Mouse (Mus musculus): ENCODE measurements around the gene Osbp2.

The Osbp2 gene

DNA sequence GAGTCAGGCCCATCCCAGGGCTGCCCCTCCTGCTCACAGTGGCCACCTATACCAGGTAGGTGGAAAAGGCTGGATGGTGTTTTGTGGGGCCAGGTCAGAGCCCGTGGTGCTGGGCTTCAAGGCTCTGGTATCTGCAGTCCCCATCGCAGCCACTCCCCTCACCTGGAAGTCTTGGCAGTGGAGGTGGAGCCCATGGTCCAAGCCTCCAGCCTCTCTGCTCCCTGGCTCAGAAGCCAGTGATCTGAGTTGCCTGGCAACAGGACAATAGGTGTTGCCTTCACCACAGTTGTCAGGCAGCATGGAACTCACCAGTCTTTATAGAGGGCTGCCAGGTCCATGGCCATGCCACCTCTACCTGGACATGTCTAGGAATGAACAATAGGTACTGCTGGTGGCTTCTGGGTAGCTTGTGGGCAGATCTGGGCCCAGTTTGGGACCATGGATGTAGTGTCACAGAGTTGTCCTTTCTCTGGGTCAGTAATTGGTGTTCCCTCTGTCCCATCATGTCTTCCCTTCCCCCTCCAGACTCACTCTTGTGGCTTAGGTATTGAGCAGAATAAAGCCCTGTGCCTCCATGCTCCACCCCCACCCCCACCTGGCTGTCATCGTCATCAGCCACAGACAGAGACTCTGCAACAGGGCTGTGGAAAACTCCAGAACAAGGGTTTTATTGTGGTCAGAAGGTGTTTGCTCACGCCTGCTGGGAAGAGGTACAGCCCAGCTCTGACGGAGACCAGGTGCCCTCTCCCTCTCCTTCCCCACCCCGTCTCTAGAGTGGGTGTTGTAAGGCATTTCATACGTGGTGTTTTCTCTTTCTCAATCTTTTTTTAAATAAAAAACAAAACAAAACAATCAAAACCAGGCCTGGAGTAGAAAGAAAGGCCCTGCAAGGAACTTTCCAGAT lies 160.4 kb downstream of the Osbp2 start:
- no peak for DNase-seq (ENCODE audit: low spot score in 2 of 2)

- DNase-seq (ENCODE audit: low spot score in 2 of 2): no peak
These were observed 166.3 kb downstream of the Osbp2 start for GRCm38 (mm10) chr11:3697441-3697840.

DNA sequence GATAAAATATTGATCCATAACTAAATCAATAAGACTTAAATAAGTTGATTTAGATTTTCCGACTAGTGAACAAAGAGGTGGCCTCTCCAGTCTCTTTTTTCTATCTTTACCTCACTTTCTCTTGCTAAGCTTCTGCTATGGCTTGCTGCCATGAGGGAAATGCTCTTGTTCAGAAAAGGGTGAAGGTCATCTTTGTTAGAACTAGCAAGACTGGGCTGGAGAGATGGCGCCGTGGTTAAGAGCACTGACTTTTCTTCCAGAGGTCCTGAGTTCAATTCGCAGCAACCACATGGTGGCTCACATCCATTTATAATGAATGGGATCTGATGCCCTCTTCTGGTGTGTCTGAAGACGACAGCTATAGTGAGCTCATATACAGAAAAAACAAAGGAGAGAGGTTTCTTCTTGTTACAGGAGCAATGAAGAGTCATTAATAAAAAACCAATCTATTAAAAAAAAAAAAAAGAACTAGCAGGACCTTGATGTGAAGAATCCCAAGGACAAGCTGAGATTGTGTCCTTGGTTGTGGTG lies 167.6 kb downstream of the Osbp2 start:
- no peak for DNase-seq (ENCODE audit: low spot score in 2 of 2)

DNA sequence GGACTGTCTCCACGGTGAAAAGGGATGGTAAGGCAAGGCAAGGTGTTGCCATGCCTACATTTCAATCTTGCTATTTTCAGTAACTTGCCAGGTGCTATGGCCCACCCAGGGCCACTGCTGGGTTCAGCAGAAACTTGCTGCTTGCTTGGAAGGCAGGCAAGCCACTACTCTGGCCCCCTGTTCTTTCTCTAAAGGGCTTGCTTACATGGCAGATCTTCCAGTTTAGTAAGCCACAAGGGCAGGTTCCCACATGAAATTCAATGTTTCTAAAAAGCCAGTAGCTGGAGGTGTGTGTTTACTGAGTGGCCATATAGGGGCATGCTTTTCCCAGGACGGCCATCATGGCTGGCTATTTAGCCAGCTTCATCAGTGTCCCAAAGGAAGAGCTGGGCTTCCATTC lies 172.0 kb downstream of the Osbp2 start:
- DNase-seq (ENCODE audit: low spot score in 2 of 2): no peak

DNA sequence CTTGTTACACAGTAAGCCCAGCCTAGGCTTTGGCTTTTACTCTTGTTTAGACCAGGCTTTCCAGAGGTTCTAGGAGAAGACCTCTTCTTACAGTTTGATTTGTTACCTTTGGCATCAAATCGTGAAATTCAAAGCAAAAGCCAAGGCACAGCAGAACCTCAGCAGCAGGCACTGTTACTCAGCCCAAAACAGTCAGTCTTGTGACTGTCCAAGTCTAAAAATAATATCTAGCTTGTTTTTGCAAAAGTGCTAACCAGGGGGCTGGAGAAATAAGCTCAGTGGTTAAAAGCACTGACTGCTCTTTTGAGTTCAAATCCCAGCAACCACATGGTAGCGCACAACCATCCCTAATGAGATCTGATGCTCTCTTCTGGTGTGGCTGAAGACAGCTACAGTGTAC lies 176.8 kb downstream of the Osbp2 start:
- no peak for DNase-seq (ENCODE audit: low spot score in 2 of 2)

GRCm38 (mm10) chr11:3686318-3686717 lies 177.4 kb downstream of the Osbp2 start:
- DNase-seq (ENCODE audit: low spot score in 2 of 2): no peak

DNA sequence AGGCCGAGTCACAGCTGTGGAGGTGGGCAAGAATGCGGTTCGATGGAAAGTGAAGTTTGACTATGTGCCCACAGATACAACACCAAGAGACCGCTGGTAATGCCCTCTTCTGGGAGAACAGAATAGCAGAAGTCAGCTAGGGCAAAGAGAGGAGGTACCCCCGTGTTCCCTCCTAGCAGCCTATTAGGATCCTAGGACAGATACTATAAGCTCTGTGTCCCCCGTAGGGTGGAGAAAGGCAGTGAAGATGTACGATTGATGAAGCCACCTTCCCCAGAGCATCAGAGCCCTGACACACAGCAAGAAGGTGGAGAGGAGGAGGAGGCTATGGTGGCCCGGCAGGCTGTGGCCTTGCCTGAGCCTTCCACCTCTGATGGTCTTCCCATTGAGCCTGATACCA lies 178.3 kb downstream of the Osbp2 start:
- no peak for DNase-seq (ENCODE audit: low spot score in 2 of 2)

GRCm38 (mm10) chr11:3684723-3685430 lies 178.8 kb downstream of the Osbp2 start:
- DNase-seq (ENCODE audit: low spot score in 2 of 2): no peak

DNA sequence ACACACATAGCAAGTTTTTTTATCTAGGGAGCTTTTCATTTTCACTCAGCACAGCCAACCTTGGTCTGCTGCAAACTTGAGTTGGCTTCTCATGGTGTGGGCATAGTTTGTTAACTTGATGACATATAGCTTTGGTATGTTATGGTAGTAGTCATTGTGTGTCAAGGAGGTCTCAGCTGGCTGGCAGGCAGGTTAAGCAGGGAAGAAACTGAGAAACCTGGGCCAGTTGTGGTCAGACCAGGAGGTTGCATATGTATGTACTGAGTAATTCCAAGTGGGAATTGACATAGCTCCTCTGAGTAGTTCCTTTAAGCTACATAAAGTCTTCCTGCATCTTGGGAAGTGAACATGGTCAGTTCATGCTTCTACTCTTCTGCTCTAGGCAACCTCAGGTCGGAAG lies 179.5 kb downstream of the Osbp2 start:
- no peak for DNase-seq (ENCODE audit: low spot score in 2 of 2)

- no peak for DNase-seq (ENCODE audit: low spot score in 2 of 2)
These were observed 180.0 kb downstream of the Osbp2 start for GRCm38 (mm10) chr11:3683696-3684095.

- DNase-seq (ENCODE audit: low spot score in 2 of 2): no peak
These were observed 183.9 kb downstream of the Osbp2 start for GRCm38 (mm10) chr11:3679771-3680170.

- no peak for DNase-seq (ENCODE audit: low spot score in 2 of 2)
These were observed 186.5 kb downstream of the Osbp2 start for GRCm38 (mm10) chr11:3677204-3677603.

- DNase-seq (ENCODE audit: low spot score in 2 of 2): no peak
These were observed 187.3 kb downstream of the Osbp2 start for GRCm38 (mm10) chr11:3676423-3676822.

DNA sequence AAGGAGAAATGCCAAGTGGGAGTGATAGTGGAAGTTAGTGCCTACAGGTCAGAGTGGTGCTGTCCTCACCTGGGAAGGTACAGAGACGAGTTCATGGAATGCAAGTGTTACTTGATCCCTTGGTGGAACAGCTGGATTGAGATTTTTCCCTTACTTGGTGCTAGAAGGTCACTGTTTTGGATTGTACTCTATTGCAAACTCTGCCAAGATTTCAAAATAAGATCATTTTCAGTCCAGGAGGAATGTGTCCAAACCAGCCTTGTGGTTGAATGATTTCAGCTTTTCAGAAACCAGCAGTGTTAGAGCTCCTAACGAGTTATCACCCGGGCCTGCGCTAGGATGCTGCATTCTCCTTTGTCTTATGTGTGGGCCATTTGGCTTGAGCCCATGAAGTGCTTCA lies 189.2 kb downstream of the Osbp2 start:
- DNase-seq (ENCODE audit: low spot score in 2 of 2): no peak

DNA sequence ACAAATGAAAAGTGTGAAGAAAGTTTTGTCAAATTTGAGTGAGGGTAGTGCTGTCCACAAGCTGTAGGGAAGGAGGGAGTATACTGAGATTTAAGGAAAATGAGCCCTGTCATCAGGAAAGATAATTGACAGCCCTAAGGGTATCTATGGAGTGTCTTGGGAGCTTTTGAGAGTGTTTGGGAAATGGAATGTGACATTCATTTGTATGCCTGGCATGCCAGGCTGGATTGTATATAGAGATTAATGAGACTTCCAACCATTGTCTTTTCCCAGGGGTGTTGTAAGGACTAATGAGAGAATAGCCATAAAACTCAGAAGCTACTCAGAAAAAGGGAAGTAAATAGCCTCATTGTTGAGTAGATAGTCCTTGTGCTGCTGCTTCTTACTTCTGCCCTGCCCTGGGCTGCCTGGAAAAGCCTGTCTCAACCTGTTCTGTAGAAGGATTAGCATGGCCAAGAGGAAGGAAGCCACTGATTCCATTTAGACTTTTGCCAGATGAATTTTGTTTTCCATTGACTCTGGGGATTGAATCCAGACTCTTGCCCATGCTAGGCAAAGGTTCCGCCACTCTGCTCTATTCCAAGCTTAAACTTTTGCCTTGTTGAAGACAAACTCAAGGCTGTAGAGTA lies 192.6 kb downstream of the Osbp2 start:
- DNase-seq (ENCODE audit: low spot score in 2 of 2): no peak

DNA sequence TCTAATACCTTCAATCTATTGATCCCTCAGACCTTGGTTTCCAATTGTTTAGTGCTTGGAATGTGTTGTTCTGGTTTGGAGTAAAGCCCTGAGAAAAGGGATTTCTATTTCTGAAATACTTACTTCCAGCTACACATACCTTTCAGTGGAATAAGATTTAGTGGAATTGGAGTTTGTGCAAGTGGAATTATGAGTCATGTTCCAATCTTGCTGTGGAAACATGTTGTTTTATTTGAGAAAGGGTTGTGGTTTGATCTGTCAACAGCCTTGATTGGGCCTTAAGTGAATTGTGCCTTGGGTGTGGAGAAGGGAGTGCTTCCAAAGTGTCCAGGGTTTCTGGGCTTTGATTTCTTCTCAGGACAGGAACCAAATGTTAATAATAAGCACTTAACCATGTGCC lies 193.9 kb downstream of the Osbp2 start:
- DNase-seq (ENCODE audit: low spot score in 2 of 2): no peak

DNA sequence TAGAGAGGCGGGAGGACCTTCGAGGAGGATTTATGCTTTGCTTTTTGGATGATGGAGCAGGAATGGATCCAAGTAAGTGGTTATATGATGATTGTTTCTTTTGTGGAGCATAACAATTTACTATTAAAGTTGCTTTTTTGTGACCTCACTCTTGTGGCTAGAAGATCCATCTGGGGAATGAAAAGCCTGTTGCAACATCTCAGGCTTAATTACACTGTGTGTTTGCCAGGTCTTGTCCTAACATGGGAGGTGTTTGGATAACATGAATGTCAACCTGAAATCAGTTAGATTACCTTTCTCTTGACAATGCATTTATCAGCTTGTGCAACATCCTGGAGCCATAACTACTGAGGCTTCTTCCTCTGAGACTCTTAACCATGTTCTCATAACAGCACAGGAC lies 194.9 kb downstream of the Osbp2 start:
- DNase-seq (ENCODE audit: low spot score in 2 of 2): no peak

GRCm38 (mm10) chr11:3667506-3667905 lies 196.2 kb downstream of the Osbp2 start:
- no peak for DNase-seq (ENCODE audit: low spot score in 2 of 2)

- no peak for DNase-seq (ENCODE audit: low spot score in 2 of 2)
These were observed 201.7 kb downstream of the Osbp2 start for GRCm38 (mm10) chr11:3661964-3662363.
